Mouse (Mus musculus) heart, adult 10 weeks (tissue): Measurements from ENCODE around the gene Zfp143. TPM values are rescaled to one million over a fixed set of nuclear protein-coding genes. Genes with fewer than 3 reads are reported as not detected.

Experiments
- polyA plus RNA-seq: library from polyadenylated mRNA; stranded (reverse); fragments of 350-450 nt; fragmentation: Illumina TruSeq; extraction: RNeasy Lipid Tissue Mini Kit (QIAGEN cat#74804); gene quantifications from one replicate; pipeline ENCODE4 v1.2.3, GENCODE M21; 2014; ENCODE audit warnings: low read depth, low replicate concordance

The Zfp143 gene
- 8.8 TPM for polyA plus RNA-seq

GRCm38 (mm10) chr7:110061199-110061751 is at the start of gene Zfp143:
Gene Zfp143 (plus strand): TSS chr7:110061217.

GRCm38 (mm10) chr7:110018117-110018630 is 42.8 kb upstream of the Zfp143 start, which contains the start of gene Ipo7:
Gene Ipo7 (plus strand): TSS chr7:110018274.

GRCm38 (mm10) chr7:110121516-110122288 is 60.7 kb downstream of the Zfp143 start, which contains the start of gene Wee1:
Gene Wee1 (plus strand): TSS chr7:110122046.

Other genes with a start within 250 kb of the Zfp143 start
- 20.2 TPM for gene Scube2, start 195.5 kb upstream of the Zfp143 start, polyA plus RNA-seq
- gene Dennd5a, start 100.7 kb upstream of the Zfp143 start, polyA plus RNA-seq = 89.7 TPM
- 47.0 TPM for gene Tmem41b, start 74.3 kb upstream of the Zfp143 start, polyA plus RNA-seq
- 76.8 TPM for gene Ipo7, start 42.9 kb upstream of the Zfp143 start, polyA plus RNA-seq
- 5.7 TPM for gene Wee1, start 60.8 kb downstream of the Zfp143 start, polyA plus RNA-seq
- 11.1 TPM for gene Swap70, start 160.5 kb downstream of the Zfp143 start, polyA plus RNA-seq